Mouse (Mus musculus): Measurements from ENCODE around the gene Pou3f3. TPM values are rescaled to one million over a fixed set of nuclear protein-coding genes. Genes with fewer than 3 reads are reported as not detected.

Pou3f3 gene
- polyA plus RNA-seq, 1 experiment from 2014 or later: 22.3 TPM

- WGBS: 3% methylated on average over 2 of the region's 2 CpGs
- peaks cover 14% of the 10 kb centered on the region for H3K4me1 ChIP-seq (replicated peaks; ENCODE audit: control insufficient read depth, insufficient read depth, low read length)
- no peaks in the 10 kb centered on the region for H3K36me3 ChIP-seq (ENCODE audit: control insufficient read depth, insufficient read depth, low read length)
- H3K9me3 ChIP-seq (ENCODE audit: control insufficient read depth, low read length): no peaks in the 10 kb centered on the region
- peak overlapping the region; percentile 50 for H3K4me3 ChIP-seq (ENCODE audit: low read depth, low read length)
- peak overlapping the region; percentile 68 for H3K4me2 ChIP-seq (replicated peaks; ENCODE audit: low read depth, low read length)
- H3K9ac ChIP-seq (ENCODE audit: low read depth, low read length): peak overlapping the region; percentile 86
- DNase-seq (ENCODE audit: low spot score) (peak; percentile 48), ATAC-seq (ENCODE audit: low FRiP score) (no peak)
- H3K27me3 ChIP-seq (ENCODE audit: control insufficient read depth, insufficient read depth, low read length): peaks cover 7% of the 10 kb centered on the region; the same call in 1 of the 2 replicates
- H3K27ac ChIP-seq (ENCODE audit: low read depth, low read length): no peak overlapping the region
These were observed 15.4 kb downstream of the Pou3f3 start for GRCm38 (mm10) chr1:42710995-42711394.

DNA sequence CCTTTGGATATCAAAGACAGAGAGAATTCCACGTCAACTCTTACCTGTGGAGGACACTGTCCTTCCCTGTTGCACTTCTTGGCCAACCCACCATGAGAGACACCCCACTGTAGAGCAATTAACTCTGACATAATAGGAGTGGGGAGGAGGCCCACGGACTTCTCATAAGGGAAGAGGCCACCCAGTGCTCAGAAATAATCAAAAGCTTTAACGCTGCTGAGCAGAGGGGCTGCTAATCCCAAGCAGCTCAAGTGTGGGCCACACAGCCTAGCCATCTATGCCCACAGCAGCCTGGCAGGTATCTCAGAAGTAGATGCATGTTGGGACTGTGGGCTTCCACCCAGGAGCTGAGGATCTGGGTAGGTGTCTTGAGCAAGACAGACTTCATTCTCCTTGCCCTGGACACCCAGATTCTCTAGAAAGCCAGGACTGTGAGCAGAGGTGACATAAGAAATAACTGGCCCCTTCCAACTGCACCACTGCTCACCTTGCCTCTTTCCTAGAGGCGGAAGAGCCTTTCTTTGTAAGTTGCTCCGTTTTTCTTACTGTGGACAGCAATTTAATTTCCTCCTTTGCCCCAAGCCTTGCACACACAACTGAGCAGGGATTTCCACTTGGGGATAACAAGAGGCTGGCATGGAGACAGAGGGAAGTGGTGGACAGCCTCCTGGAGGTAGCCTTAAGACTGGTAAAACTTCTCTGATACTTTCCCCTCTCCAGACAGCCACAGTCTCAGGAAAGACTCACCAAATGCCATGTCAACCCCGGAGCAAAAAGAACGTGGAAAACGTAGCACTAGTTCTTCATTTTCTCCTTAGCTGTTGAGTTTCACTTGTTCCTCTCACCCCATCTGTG is 16.1 kb downstream of the Pou3f3 start:
- peak; percentile 54 for DNase-seq (ENCODE audit: low spot score)
- H3K4me1 ChIP-seq (replicated peaks; ENCODE audit: control insufficient read depth, insufficient read depth, low read length): peaks cover 11% of the 10 kb centered on the region; the same call in 1 of the 2 replicates
- ATAC-seq (ENCODE audit: low FRiP score): no peak
- H3K27me3 ChIP-seq (ENCODE audit: control insufficient read depth, insufficient read depth, low read length): peaks cover 7% of the 10 kb centered on the region; the same call in 1 of the 2 replicates
- H3K4me3 ChIP-seq (ENCODE audit: low read depth, low read length): peak overlapping the region; percentile 50
- H3K9me3 ChIP-seq (ENCODE audit: control insufficient read depth, low read length): no peaks in the 10 kb centered on the region
- peak overlapping the region; percentile 86 for H3K9ac ChIP-seq (ENCODE audit: low read depth, low read length)
- 4% methylated on average over 8 of the region's 8 CpGs for WGBS
- peak overlapping the region; percentile 63 for H3K27ac ChIP-seq (ENCODE audit: low read depth, low read length)
- no peaks in the 10 kb centered on the region for H3K36me3 ChIP-seq (ENCODE audit: control insufficient read depth, insufficient read depth, low read length)
- H3K4me2 ChIP-seq (replicated peaks; ENCODE audit: low read depth, low read length): peak overlapping the region; percentile 68

GRCm38 (mm10) chr1:42712311-42712690 is 16.7 kb downstream of the Pou3f3 start:
- WGBS: 2% methylated on average over 4 of the region's 4 CpGs
- peaks cover 7% of the 10 kb centered on the region; the same call in 1 of the 2 replicates for H3K27me3 ChIP-seq (ENCODE audit: control insufficient read depth, insufficient read depth, low read length)
- no peak for ATAC-seq (ENCODE audit: low FRiP score)
- no peaks in the 10 kb centered on the region for H3K9me3 ChIP-seq (ENCODE audit: control insufficient read depth, low read length)
- peaks cover 10% of the 10 kb centered on the region; the same call in 1 of the 2 replicates for H3K4me1 ChIP-seq (replicated peaks; ENCODE audit: control insufficient read depth, insufficient read depth, low read length)
- no peak overlapping the region for H3K27ac ChIP-seq (ENCODE audit: low read depth, low read length)
- peak overlapping the region; percentile 50 for H3K4me3 ChIP-seq (ENCODE audit: low read depth, low read length)
- peak overlapping the region; percentile 86 for H3K9ac ChIP-seq (ENCODE audit: low read depth, low read length)
- DNase-seq (ENCODE audit: low spot score): no peak
- H3K36me3 ChIP-seq (ENCODE audit: control insufficient read depth, insufficient read depth, low read length): no peaks in the 10 kb centered on the region
- H3K4me2 ChIP-seq (replicated peaks; ENCODE audit: low read depth, low read length): peak overlapping the region; percentile 68

- H3K27me3 ChIP-seq (ENCODE audit: control insufficient read depth, insufficient read depth, low read length): peaks cover 7% of the 10 kb centered on the region; the same call in 1 of the 2 replicates
- peak; percentile 76 for ATAC-seq (ENCODE audit: low FRiP score)
- H3K4me2 ChIP-seq (replicated peaks; ENCODE audit: low read depth, low read length): peak overlapping the region; percentile 68
- under 1% methylated on average over 46 of the region's 46 CpGs for WGBS
- peaks cover 6% of the 10 kb centered on the region; the same call in 1 of the 2 replicates for H3K4me1 ChIP-seq (replicated peaks; ENCODE audit: control insufficient read depth, insufficient read depth, low read length)
- peak; percentile 84 for DNase-seq (ENCODE audit: low spot score)
- no peaks in the 10 kb centered on the region for H3K36me3 ChIP-seq (ENCODE audit: control insufficient read depth, insufficient read depth, low read length)
- peak overlapping the region; percentile 50 for H3K4me3 ChIP-seq (ENCODE audit: low read depth, low read length)
- H3K9ac ChIP-seq (ENCODE audit: low read depth, low read length): peak overlapping the region; percentile 86
- peak overlapping the region; percentile 89 for H3K27ac ChIP-seq (ENCODE audit: low read depth, low read length)
- no peaks in the 10 kb centered on the region for H3K9me3 ChIP-seq (ENCODE audit: control insufficient read depth, low read length)
These were observed 17.8 kb downstream of the Pou3f3 start for GRCm38 (mm10) chr1:42713104-42713932.

- Histone ChIP-seq H3K4me1 (replicated peaks; ENCODE audit: control insufficient read depth, insufficient read depth, low read length) (peaks cover 3% of the 10 kb centered on the region; the same call in 1 of the 2 replicates), H3K9ac (ENCODE audit: low read depth, low read length) (peak overlapping the region; percentile 86), H3K27ac (ENCODE audit: low read depth, low read length) (peak overlapping the region; percentile 89), H3K36me3 (ENCODE audit: control insufficient read depth, insufficient read depth, low read length) (no peaks in the 10 kb centered on the region), H3K4me2 (replicated peaks; ENCODE audit: low read depth, low read length) (peak overlapping the region; percentile 68), H3K9me3 (ENCODE audit: control insufficient read depth, low read length) (no peaks in the 10 kb centered on the region), H3K27me3 (ENCODE audit: control insufficient read depth, insufficient read depth, low read length) (no peaks in the 10 kb centered on the region; the same call in 1 of the 2 replicates), H3K4me3 (ENCODE audit: low read depth, low read length) (peak overlapping the region; percentile 50)
- ATAC-seq (ENCODE audit: low FRiP score) (peak; percentile 75), DNase-seq (ENCODE audit: low spot score) (peak; percentile 85)
- under 1% methylated on average over 28 of the region's 31 CpGs for WGBS
These were observed 18.7 kb downstream of the Pou3f3 start for GRCm38 (mm10) chr1:42714016-42714931.

DNA sequence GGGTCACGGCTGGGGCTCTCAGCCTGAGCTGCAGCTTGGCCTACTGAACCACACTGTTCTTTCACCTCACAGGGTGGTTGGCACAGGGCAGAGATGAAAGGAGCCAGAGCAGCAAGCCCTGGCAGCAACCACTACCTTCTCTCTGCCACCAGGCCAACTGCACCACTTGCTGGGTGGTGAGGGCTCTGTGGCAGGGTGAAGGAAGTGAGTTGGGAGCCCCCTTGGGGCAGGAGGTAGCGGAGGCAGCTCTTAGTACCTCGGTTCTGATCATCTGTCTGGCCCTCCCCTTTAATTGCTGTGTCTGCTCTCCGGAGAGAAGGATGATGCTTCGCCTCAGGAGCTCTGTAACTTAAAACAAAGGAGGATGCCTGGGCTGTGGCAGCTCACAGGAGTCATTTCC is 23.0 kb downstream of the Pou3f3 start:
- Histone ChIP-seq H3K4me2 (replicated peaks; ENCODE audit: low read depth, low read length) (no peak overlapping the region), H3K9ac (ENCODE audit: low read depth, low read length) (no peak overlapping the region), H3K27me3 (ENCODE audit: control insufficient read depth, insufficient read depth, low read length) (no peaks in the 10 kb centered on the region; the same call in 1 of the 2 replicates), H3K4me3 (ENCODE audit: low read depth, low read length) (no peak overlapping the region), H3K4me1 (replicated peaks; ENCODE audit: control insufficient read depth, insufficient read depth, low read length) (no peaks in the 10 kb centered on the region), H3K27ac (ENCODE audit: low read depth, low read length) (no peak overlapping the region), H3K36me3 (ENCODE audit: control insufficient read depth, insufficient read depth, low read length) (no peaks in the 10 kb centered on the region), H3K9me3 (ENCODE audit: control insufficient read depth, low read length) (no peaks in the 10 kb centered on the region)
- WGBS: 21% methylated on average over 5 of the region's 5 CpGs
- no peak for ATAC-seq (ENCODE audit: low FRiP score)
- DNase-seq (ENCODE audit: low spot score): peak; percentile 34

DNA sequence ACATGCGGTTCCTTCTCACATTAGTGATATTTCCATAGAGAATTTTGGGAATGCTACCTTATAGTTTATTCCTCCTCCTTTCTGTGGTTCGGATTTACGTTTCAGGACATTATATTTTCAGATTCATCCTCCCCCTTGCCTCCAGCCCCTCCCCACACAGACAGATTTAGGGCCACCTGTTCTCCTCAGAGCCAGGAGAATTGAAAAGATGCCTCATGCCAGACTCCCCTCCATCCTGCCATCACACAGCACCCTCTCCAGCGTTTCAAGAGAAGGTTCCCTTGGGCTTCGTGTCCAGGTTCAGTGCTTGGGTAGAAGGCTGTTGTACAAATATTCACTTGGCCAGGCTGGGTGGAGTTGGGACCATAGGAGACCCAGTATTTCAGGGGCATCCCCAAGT is 25.8 kb downstream of the Pou3f3 start:
- Histone ChIP-seq H3K4me2 (replicated peaks; ENCODE audit: low read depth, low read length) (no peak overlapping the region), H3K4me3 (ENCODE audit: low read depth, low read length) (no peak overlapping the region), H3K9ac (ENCODE audit: low read depth, low read length) (no peak overlapping the region), H3K27ac (ENCODE audit: low read depth, low read length) (no peak overlapping the region), H3K9me3 (ENCODE audit: control insufficient read depth, low read length) (no peaks in the 10 kb centered on the region), H3K27me3 (ENCODE audit: control insufficient read depth, insufficient read depth, low read length) (no peaks in the 10 kb centered on the region), H3K36me3 (ENCODE audit: control insufficient read depth, insufficient read depth, low read length) (no peaks in the 10 kb centered on the region), H3K4me1 (replicated peaks; ENCODE audit: control insufficient read depth, insufficient read depth, low read length) (no peaks in the 10 kb centered on the region)
- WGBS: 67% methylated on average over 5 of the region's 5 CpGs
- DNase-seq (ENCODE audit: low spot score) (no peak), ATAC-seq (ENCODE audit: low FRiP score) (no peak)

DNA sequence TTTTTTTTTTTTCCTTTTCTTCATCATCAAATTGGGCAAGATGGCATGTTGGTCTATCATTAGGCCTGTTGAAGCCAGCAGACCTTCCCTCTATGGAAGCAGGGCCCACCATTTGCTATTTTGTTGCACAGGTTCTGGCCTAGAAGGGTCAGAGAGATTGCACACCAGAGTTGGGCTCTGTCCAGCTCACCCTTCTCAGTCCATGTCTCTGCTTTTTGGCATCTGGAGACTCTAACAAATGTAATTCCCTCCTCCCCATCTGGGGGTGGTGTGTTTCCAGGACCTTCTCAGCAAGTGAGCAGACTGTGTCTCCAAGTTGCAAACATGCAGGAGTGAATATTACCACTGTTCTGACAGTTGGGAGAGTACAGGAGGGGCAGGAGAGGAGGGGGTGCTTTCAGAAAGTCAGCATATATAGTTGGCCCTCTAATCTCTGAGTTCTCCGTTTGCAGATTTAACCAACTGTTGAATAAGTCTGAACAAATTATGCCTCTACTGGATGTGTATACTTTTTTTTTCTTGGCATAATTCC is 28.3 kb downstream of the Pou3f3 start:
- no peak overlapping the region for H3K4me3 ChIP-seq (ENCODE audit: low read depth, low read length)
- 93% methylated on average over 1 of the region's 1 CpGs for WGBS
- no peak overlapping the region for H3K4me2 ChIP-seq (replicated peaks; ENCODE audit: low read depth, low read length)
- ATAC-seq (ENCODE audit: low FRiP score) (no peak), DNase-seq (ENCODE audit: low spot score) (no peak)
- H3K9me3 ChIP-seq (ENCODE audit: control insufficient read depth, low read length): no peaks in the 10 kb centered on the region
- no peaks in the 10 kb centered on the region for H3K4me1 ChIP-seq (replicated peaks; ENCODE audit: control insufficient read depth, insufficient read depth, low read length)
- H3K27ac ChIP-seq (ENCODE audit: low read depth, low read length): no peak overlapping the region
- no peak overlapping the region for H3K9ac ChIP-seq (ENCODE audit: low read depth, low read length)
- no peaks in the 10 kb centered on the region for H3K27me3 ChIP-seq (ENCODE audit: control insufficient read depth, insufficient read depth, low read length)
- H3K36me3 ChIP-seq (ENCODE audit: control insufficient read depth, insufficient read depth, low read length): no peaks in the 10 kb centered on the region
